Mouse (Mus musculus) heart, adult 2 months (tissue): ENCODE results near the gene Zc3h15.
"Not testable (repeated sequence)": the region's sequence is repeated elsewhere in the genome, so short reads cannot be mapped to it uniquely, and the experiment has no call there.

ENCODE experiments used
- CTCF ChIP-seq: fragments of 200-600 bp; IDR thresholded peaks from 2 replicates; pipeline ENCODE4 v1.8.1; 2022; ENCODE audit warnings: antibody characterized with exemption, mild to moderate bottlenecking, moderate library complexity
- EP300 ChIP-seq: fragments of 200-500 bp; IDR thresholded peaks from 2 replicates; pipeline ENCODE4 v1.6.1; 2011; ENCODE audit warnings: low read depth, low read length, control low read depth; ENCODE audit not compliant: insufficient read depth
- POLR2A ChIP-seq: fragments of 200-500 bp; IDR thresholded peaks from 2 replicates; pipeline ENCODE4 v1.6.1; 2011; ENCODE audit warnings: mild to moderate bottlenecking, low read depth, low read length, control low read depth; ENCODE audit not compliant: insufficient read depth

DNA sequence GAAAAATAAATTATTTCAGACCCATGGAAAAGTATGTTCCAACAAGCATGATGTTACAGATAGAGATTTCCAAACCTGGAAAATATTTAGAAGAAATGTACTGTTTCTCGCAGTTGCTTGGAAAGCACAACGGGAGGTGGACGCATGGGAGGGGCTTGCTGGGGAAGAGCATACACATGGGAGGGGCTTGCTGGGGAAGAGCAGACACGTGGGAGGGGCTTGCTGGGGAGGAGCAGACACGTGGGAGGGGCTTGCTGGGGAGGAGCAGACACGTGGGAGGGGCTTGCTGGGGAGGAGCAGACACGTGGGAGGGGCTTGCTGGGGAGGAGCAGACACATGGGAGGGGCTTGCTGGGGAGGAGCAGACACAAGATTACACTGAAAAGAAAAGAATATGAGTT lies 69.0 kb downstream of the Zc3h15 start:
- not testable (repeated sequence) for TF ChIP-seq CTCF, EP300, POLR2A
